Mouse (Mus musculus): Measurements from ENCODE around the gene Cldn15.

Gene Cldn15

DNA sequence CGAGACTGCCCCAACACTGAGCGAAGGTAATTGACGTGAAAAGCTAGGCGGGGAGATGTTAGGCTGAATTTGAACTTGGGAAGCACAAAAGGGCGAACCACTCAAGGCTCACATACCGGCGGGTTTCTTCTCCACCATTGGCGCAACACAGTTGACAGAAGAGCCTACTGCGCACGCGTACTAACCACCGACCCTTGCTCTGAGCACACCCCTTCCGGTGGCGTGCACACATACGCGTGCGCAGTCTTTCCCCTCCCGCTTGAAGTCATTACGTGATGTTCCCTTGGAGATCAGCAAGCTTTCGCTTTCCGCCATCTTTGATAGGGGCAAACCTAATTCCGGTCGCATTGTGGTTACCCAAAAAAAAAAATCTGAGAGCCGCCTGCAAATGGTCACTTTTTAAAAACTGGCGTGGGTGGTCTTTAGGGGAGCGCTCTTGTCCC, 20.3 kb downstream of the Cldn15 start, which contains the start of gene Plod3:
Gene Plod3 (plus strand): TSS at position 325 of the 443 bp plus-strand sequence.
- DNase-seq = peak; percentile 98

DNA sequence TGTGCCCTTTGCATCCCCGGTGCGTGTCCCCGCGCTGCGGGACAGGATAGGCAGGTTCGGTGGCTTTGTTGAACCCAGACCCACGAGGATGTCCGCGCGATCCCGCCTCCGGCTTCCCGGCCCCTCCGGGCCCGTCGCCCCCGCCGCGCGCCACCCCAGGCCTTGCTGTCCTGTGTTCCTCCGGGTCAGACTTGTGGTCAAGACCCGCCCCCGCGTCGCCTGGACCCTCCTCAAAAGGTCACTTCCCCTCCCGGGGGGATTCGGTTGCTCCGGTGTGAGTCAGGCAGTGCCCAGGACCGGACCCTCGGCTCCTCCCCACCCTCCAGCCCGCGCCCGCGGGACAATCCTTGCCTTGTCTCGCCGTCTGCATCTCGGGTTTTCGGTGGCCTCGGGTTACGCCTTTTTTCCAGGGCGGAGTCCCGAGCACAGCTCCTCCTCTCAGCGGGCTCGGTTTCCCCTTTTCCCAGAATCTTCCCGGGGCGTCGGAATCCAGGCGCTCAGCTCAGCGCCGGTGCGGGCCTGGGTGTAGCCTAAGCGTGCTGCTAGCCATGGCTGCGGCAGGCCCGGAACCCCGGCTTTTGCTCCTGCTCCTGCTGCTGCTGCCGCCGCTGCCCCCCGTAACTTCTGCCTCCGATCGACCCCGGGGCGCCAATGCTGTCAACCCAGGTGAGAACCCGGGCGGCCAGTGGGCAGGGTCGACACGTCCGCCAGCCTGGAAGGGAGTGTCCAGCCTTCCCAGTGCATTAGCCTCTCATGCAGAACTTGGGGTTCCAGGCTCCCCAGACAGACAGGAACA, 20.9 kb downstream of the Cldn15 start:
- peak; percentile 82 for DNase-seq

DNA sequence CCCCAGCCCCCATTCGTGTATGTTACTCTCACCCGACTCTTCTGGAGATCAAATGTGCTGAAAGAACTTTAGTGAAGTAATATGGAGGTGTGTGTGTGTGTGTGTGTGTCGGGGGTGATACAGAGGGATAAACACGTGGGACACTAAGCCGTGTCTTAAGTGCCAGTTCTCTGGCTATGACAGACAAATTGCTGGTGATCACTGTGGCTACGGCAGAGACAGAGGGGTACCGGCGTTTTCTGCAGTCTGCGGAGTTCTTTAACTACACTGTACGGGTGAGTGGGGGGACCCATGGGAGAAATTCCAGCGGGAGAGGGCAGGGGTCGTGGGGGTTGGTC, 21.5 kb downstream of the Cldn15 start, which contains the start of gene Znhit1:
Gene Znhit1 (minus strand): TSS at position 88 of the 338 bp plus-strand sequence.
- no peak for DNase-seq

DNA sequence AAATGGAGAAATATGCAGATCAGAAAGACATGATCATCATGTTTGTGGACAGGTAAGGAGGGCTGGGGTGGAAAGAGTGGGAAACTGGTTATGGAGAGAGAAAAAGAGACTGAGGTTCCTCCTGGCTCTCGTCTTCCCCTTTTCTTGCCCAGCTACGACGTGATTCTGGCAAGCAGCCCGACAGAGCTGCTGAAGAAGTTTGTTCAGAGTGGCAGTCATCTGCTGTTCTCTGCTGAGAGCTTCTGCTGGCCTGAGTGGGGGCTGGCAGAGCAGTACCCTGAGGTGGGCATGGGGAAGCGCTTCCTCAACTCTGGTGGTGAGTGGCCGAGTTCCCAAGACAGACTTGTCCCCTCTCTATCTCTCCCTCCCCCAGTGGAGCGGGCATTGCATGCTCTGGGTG, 22.0 kb downstream of the Cldn15 start:
- no peak for DNase-seq

DNA sequence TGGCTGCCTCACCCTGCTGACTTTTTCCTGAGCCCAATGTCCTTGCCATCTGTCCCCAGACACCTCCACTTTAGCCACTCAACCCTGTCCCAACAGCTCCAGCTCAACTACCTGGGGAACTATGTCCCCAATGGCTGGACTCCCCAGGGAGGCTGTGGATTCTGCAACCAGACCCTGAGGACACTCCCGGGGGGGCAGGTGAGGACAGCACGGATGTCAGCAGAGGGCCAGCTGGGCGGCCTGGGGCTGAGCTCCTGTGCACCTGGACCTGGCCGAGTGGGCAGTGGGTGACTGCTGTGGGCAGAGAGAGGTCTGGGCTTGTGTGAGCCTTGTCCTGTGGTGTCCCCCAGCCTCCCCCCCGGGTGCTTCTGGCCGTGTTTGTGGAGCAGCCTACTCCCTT, 23.4 kb downstream of the Cldn15 start:
- no peak for DNase-seq

DNA sequence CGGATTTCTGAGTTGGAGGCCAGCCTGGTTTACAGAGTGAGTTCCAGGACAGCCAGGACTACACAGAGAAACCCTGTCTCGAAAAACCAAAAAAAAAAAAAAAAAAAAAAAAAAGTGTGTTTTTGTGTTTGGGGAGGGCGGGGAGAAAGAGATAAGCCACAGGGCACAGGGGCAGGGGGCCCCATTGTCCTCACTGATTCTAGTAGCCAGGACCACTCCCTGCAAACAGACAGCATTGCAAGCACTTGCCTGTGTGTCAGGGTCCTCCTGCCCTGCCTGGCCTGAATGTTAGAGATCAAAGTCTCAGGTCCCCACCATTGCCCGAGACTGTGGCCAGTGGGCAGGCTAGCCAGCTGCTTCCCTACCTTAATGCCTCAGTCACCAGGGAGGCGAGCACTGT, 33.0 kb downstream of the Cldn15 start:
- no peak for DNase-seq

DNA sequence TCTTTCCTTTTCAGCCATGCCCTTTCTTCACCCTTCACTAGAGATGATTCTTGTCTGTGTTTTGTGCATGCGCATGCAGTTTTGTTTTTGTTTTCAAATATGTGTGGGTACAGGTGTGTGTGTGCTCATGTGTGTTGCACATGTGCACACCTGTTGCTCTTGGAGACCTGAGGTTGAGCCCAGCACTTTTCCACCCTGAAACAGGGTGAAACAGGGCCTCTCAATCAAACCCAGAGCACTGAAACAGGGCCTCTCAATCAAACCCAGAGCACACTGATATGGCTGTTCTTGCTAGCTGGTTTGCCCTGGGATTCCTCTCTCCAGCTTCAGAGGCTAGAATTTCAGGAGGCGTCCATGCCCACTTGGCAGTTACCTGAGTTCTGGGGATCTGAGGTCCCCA, 34.2 kb downstream of the Cldn15 start:
- DNase-seq = no peak

DNA sequence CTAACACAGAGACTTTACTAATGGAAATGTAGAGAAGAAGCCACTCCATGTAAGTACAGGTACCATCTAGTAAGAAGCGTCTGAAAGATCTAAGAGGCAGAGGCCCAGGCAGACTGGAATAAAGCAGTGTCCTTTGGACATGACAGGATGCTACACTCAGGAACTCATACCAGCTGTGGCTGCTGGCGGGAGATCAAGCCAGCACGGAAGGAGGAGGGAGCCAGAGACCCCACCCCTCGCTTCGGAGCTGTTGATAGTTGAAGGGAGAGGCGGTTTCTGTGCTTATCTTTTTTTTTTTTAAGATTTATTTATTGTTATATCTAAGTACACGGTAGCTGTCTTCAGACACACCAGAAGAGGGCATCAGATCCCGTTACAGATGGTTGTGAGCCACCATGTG, 40.9 kb downstream of the Cldn15 start:
- DNase-seq = no peak

DNA sequence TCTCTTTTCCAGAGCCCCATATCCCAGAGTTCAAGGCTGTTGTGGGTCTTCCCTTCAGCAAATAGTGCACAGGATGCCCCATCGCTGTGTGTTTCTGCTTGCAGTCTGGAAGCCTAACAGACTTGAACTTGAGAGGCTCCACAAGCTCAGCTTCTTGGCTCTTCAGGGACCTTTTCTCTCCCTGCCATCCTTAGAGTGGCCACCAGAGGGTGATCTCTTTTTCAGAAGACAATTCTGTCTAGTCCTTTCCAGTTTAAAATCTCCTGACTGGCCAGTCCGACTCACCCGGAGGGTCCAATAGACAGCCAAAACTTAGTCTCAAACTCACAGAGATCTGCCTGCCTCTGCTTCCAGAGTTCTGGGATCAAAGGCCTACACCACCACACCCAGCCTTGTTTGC, 43.6 kb downstream of the Cldn15 start:
- peak; percentile 67 for DNase-seq

DNA sequence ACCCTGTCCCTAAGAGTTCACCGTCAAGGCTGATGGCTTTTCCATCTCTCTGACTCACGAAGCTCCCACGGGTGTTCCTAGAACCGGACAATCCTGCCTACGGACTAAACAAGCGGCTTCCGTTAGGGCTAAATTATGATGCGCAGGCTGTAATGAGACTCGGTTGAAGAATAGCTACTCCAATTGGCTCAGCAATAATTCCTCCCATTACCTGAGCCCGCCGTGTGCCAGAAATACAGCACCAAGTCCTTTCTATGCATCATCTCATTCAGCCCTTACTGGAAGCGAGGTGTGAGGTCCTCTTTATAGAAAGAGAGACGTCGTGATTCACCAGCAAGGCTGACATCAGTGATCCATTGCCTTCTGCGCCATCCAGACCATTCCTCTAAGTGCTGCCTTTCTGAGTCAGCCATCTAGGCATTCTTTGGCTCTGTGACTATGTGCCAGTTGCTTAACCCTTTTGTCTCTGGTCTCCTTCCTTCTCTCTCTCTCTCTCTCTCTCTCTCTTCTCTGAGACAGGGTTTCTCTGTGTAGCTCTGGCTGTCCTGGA, 46.1 kb downstream of the Cldn15 start:
- DNase-seq = no peak

DNA sequence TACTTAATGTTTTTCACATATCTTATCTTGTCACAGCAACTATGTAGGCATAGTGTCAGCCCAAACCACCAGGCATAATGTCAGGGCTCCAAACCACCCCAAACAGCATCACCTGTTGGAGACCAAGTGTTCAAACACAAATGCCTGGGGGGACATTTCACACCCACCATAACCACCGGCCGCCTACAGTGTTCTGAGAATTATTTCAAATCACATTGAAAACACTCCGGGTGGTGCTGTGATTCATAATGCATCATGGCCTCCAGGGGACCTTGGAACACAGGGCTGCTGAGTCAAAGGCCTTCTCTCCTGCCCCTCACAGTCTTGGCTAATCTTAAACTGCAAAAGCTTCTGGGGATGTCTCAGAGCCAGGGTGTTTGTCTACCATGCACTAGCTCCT, 49.5 kb downstream of the Cldn15 start:
- no peak for DNase-seq

DNA sequence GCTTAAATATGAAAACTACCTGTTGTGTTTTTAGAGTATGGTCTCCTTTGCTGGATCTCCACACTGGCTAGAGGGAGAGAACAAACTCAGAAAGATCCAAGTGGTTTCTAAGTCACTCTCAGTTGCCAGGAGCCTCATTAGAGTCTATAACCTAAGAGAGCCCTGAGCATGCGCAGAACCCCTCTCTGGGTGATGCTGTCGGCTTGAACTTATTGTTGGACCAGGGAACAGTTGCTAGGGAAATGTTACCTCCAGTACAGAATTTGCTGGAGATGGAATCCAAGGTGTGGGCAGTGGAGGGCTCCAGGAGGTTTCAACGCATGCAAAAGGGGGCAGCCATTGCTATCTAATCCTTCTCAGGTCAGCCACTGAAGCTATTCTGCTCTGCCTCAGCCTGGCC, 57.9 kb downstream of the Cldn15 start:
- DNase-seq = no peak

DNA sequence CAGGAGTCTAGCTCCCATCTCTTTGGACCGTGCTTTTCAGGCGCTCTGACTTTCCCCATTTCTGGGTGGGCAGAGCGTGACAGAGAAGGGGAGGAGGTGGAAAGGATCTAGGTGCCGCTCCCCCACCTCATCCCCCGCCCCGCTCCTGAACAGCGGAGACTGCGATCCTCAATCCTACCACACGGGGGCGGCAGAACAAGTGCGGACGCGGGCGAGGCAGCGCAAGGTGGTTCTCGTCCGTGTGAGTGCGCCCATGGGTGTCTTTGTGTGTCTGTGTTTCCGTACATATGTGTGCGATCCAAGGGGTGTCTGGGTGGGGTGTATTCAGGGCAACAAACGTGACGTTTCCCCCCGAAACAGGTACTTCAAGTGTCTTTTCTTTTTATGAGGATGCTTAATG, 58.7 kb downstream of the Cldn15 start:
- peak; percentile 70 for DNase-seq
